Mouse (Mus musculus) right cerebral cortex, postnatal 10 days (tissue): ENCODE measurements around the gene Mast4.

ENCODE experiments used
- DNase-seq, 2 experiments: peaks; one replicate each; pipeline ENCODE4 v3.0.0; 2021; ENCODE audit warnings: low spot score in 2 of 2

The Mast4 gene

GRCm38 (mm10) chr13:102811129-102811832, 523.0 kb downstream of the Mast4 start:
- peak; percentile 71 to 76 for DNase-seq

DNA sequence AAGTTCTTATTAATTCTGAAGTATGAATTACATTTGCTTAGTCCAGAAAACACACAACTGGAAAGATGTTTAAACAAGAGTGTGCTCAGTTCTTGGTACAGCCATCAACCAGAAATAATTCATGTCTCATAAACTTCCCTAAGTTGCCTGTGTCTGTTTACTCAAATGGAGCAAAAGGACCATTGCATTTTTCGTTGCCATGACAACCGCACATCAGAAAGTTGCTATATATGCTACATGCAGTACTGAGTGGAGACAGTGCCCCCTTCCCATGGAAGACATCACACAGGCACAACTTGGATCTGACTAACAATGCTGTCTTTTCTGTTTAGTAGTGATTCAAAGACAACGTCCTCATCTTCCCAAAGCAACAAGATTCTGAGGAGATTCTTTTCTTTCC, 527.6 kb downstream of the Mast4 start:
- peak; percentile 45 to 69 for DNase-seq

DNA sequence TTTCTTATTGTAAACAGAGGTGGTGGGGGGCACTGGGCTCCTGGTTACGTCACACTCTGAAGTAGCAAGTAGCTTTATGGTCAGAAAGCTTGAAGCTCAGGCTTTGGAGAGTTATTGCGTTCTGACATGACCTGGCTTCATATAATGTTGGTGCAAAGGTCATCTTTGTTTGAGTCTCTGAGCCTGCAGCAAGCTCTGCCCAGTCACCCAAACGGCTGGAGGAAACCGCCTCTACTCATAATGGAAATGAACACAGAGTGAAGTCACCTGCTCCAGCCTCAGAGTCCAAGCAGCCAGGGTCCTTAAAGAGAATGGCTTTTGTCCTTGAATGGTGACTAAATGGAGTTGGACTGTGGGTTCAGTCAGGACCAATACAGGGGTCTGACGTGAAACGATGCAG, 529.1 kb downstream of the Mast4 start:
- no peak for DNase-seq

GRCm38 (mm10) chr13:102803206-102803605, 531.1 kb downstream of the Mast4 start:
- DNase-seq: no peak

DNA sequence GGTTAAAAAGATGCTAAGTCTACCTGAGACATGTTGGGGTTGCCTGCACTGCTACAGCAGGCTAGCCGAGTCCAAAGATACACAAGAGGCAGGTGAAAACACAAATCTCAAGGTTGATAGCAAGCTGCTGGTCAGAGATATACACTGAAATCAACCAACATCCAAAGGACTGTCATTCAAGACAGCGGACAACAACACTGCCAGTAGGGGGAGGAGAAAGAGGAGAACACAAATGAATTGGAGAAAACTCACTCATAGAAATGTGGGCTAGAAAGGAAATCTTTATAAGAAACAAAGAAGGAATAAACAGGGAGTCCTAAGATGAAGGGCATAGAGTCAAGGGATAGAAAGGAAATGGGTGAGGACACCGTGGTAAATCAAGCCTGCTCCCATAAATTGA, 542.1 kb downstream of the Mast4 start:
- no peak for DNase-seq

GRCm38 (mm10) chr13:102790601-102791155, 543.6 kb downstream of the Mast4 start:
- no peak for DNase-seq

- no peak for DNase-seq
These were observed 547.5 kb downstream of the Mast4 start for GRCm38 (mm10) chr13:102786666-102787230.

GRCm38 (mm10) chr13:102783531-102784310, 550.6 kb downstream of the Mast4 start:
- DNase-seq: no peak

DNA sequence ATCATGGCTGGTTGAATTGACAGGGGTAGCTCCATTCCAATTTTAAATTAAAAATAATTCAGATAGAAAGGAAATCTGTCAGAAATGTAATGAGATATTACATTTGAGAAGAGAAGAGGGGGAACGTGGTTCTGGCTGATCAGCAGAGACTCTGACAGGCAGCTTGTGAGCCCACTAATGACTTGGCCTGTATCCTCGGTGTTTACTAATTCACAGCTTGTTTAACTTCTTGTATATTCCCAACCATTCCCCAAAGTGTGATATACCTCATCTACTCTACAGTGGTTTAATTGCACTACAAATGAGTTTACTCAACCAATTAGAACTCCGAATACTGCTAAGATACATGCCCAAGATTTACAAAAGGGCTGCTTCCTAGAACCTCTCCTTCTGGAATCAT, 555.0 kb downstream of the Mast4 start:
- DNase-seq: no peak

- DNase-seq: no peak
These were observed 555.4 kb downstream of the Mast4 start for GRCm38 (mm10) chr13:102778859-102779258.

DNA sequence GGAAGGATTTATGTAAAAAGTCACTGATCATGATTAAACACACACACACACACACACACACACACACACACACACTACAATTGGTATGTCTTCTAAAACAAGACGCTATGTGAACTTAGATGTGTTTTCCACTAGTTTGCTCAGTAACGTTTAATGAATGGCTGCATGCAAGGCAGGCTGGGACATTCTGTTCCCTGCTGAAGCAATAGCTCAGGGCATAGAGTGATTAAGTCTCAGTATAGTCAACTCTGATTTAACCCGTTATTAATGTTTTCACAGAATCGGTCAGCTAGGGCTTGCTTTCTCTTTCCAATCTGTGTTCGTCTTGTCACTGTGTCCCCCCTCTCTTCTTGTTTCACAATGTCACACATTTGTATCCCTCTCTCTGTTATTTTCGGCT, 558.8 kb downstream of the Mast4 start:
- DNase-seq: no peak

GRCm38 (mm10) chr13:102774786-102775201, 559.5 kb downstream of the Mast4 start:
- no peak for DNase-seq

- DNase-seq: no peak
These were observed 561.1 kb downstream of the Mast4 start for GRCm38 (mm10) chr13:102773169-102773568.

- DNase-seq: no peak
These were observed 564.1 kb downstream of the Mast4 start for GRCm38 (mm10) chr13:102770194-102770593.

DNA sequence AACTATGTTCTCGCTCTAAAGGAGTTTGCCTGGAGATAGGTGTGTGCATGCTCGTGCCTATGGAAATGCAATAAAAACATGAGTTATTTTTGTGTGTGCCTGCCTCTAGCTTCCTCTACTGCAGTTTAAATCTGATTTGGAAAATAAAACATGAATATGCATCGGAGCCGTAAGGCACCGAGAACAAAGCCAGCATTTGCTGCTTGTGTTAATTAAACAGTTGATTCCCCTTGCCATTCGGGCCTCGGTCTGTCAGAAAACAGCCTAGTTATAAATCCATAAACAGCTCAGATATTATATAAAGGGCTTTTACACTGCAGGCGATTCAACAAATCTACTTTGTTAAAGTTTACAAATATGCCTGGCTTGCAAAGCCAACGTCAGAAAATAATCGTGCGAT, 565.8 kb downstream of the Mast4 start:
- no peak for DNase-seq

GRCm38 (mm10) chr13:102767110-102767509, 567.2 kb downstream of the Mast4 start:
- DNase-seq: no peak

DNA sequence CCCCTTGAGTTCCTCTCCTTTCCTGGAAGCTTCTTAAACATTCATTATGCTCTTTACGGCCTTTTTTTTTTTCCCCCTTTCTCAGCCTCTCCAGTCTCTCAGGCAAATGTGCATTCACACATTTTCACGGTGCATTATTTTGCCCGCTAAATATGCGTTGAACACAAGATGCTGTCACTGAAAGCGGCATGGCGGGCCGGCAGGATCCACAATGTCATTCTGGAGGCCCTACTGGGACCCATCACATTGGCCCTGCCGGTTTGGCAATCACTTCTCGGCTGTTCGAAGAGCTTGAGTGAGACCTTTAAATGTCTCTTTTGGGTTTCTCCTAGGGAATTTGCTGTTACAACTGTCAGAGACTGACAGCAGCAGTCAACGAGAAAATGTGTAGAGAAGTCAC, 569.1 kb downstream of the Mast4 start:
- no peak for DNase-seq

GRCm38 (mm10) chr13:102764218-102764617, 570.1 kb downstream of the Mast4 start:
- no peak for DNase-seq

GRCm38 (mm10) chr13:102762203-102762602, 572.1 kb downstream of the Mast4 start:
- DNase-seq: no peak

DNA sequence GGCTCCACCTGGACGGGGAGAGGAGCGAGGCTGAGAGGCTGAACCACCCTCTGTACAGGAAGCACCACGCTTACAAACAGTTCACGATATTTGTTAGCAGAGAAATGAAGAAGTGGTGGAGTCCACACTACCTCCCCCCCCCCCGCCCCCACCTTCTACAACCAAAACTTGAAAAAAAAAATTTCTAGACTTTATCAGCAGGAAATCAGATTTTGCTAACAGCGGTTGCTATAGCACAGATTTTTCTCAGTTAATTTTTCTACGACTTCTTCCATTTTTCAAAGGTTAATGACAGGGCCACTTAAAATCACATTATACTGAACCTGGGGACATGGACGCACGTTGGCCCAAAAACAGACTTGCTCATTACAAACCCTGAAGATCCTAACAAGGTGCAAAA, 572.9 kb downstream of the Mast4 start:
- DNase-seq: no peak

- no peak for DNase-seq
These were observed 576.3 kb downstream of the Mast4 start for GRCm38 (mm10) chr13:102758021-102758420.

DNA sequence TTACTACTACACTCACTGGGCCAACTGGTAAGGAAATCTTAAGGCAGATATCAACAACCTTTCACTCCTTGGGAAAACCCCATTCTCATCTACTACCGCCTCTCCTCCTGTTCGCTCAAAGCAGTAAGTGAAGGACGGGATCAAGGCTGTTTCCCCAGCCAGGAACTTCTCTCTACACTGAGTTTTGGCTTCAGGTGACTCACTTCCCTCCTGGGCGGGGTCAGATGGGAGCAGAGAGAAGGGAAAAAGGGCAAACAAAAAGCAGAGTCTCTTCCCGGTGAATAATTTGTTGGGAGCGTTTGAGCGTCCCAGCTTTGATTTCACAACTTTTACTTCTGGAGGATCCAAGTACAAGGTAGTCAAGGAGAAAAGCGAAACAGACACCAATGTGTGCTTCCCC, 578.2 kb downstream of the Mast4 start:
- DNase-seq: no peak

DNA sequence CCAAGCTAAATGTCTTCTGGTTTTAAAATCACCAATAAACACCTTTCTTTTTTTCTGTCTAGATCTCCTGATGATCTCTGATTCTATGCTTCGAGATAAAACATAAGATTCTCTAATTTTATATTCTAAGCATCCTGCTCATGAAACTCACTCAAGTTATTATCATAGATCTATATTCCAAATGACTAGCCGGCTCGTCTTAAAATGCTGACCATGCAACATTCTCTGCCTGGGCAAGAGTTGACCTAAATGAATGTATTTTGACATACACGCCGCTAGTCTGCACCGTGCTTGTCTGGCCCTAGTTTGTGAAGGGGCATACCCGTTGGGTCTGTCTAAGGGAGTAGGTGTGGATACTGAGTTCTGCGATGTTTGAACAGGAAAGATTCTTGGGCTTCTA, 579.2 kb downstream of the Mast4 start:
- DNase-seq: no peak
